Mouse (Mus musculus): ENCODE data around the gene Dnm3. TPM values are rescaled to one million over a fixed set of nuclear protein-coding genes. Genes with fewer than 3 reads are reported as not detected.

Gene Dnm3
- polyA plus RNA-seq, 1 experiment = 3.0 TPM

GRCm38 (mm10) chr1:162035800-162036460 lies 441.9 kb downstream of the Dnm3 start:
- Histone ChIP-seq H3K4me2 (ENCODE audit: low read depth) (no peak overlapping the region), H3ac (ENCODE audit: control insufficient read depth, insufficient read length) (no peak overlapping the region), H3K27me3 (ENCODE audit: control insufficient read depth, insufficient read depth, insufficient read length) (no peaks in the 10 kb centered on the region), H3K36me3 (ENCODE audit: control insufficient read depth, insufficient read depth) (no peaks in the 10 kb centered on the region), H3K4me3 (no peak overlapping the region), H3K79me2 (ENCODE audit: control insufficient read depth, insufficient read depth) (no peaks in the 10 kb centered on the region)
- TF ChIP-seq MYOG (IDR thresholded peaks at IDR 0.05; ENCODE audit: control insufficient read depth in 1 of 3, insufficient read depth in 1 of 3, insufficient read length in 2 of 3, low read depth in 2 of 3) (no peak), SRF (IDR thresholded peaks at IDR 0.05; ENCODE audit: control insufficient read depth, insufficient read length, low read depth) (no peak), USF1 (IDR thresholded peaks at IDR 0.05; ENCODE audit: low read depth) (no peak), MYOD1 (IDR thresholded peaks at IDR 0.05; ENCODE audit: control insufficient read depth in 1 of 3, insufficient read length in 2 of 3, low read depth in 2 of 3) (no peak), TCF3 (IDR thresholded peaks at IDR 0.05; ENCODE audit: insufficient read length, low read depth) (no peak), CEBPB (IDR thresholded peaks at IDR 0.05; ENCODE audit: insufficient read depth, poor library complexity, severe bottlenecking) (no peak), REST (IDR thresholded peaks at IDR 0.05; ENCODE audit: insufficient read depth, insufficient read length) (no peak), POLR2AphosphoS2 (IDR thresholded peaks at IDR 0.05; ENCODE audit: insufficient read length, low read depth) (no peak), POLR2A (IDR thresholded peaks at IDR 0.05; ENCODE audit: insufficient read length, low read depth) (no peak), TCF12 (IDR thresholded peaks at IDR 0.05; ENCODE audit: insufficient read depth, poor library complexity, severe bottlenecking) (no peak), MAX (IDR thresholded peaks at IDR 0.05; ENCODE audit: low read depth) (no peak), E2F4 (IDR thresholded peaks at IDR 0.05; ENCODE audit: insufficient read depth) (no peak)

- H3K27me3 ChIP-seq (ENCODE audit: control insufficient read depth, insufficient read depth, insufficient read length) = no peaks in the 10 kb centered on the region
- no peaks in the 10 kb centered on the region for H3K79me2 ChIP-seq (ENCODE audit: control insufficient read depth, insufficient read depth)
- no peak overlapping the region for H3K4me3 ChIP-seq
- H3K36me3 ChIP-seq (ENCODE audit: control insufficient read depth, insufficient read depth) = no peaks in the 10 kb centered on the region
- no peak for TF ChIP-seq MAX (IDR thresholded peaks at IDR 0.05; ENCODE audit: low read depth)
- no peak for TF ChIP-seq TCF12 (IDR thresholded peaks at IDR 0.05; ENCODE audit: insufficient read depth, poor library complexity, severe bottlenecking)
- TF ChIP-seq MYOD1 (IDR thresholded peaks at IDR 0.05; ENCODE audit: control insufficient read depth in 1 of 3, insufficient read length in 2 of 3, low read depth in 2 of 3) = no peak
- TF ChIP-seq MYOG (IDR thresholded peaks at IDR 0.05; ENCODE audit: control insufficient read depth in 1 of 3, insufficient read depth in 1 of 3, insufficient read length in 2 of 3, low read depth in 2 of 3) = no peak
- TF ChIP-seq SRF (IDR thresholded peaks at IDR 0.05; ENCODE audit: control insufficient read depth, insufficient read length, low read depth) = no peak
- no peak for TF ChIP-seq TCF3 (IDR thresholded peaks at IDR 0.05; ENCODE audit: insufficient read length, low read depth)
- no peak for TF ChIP-seq REST (IDR thresholded peaks at IDR 0.05; ENCODE audit: insufficient read depth, insufficient read length)
- no peak for TF ChIP-seq POLR2A (IDR thresholded peaks at IDR 0.05; ENCODE audit: insufficient read length, low read depth)
- no peak for TF ChIP-seq CEBPB (IDR thresholded peaks at IDR 0.05; ENCODE audit: insufficient read depth, poor library complexity, severe bottlenecking)
- TF ChIP-seq USF1 (IDR thresholded peaks at IDR 0.05; ENCODE audit: low read depth) = no peak
- no peak for TF ChIP-seq E2F4 (IDR thresholded peaks at IDR 0.05; ENCODE audit: insufficient read depth)
- TF ChIP-seq POLR2AphosphoS2 (IDR thresholded peaks at IDR 0.05; ENCODE audit: insufficient read length, low read depth) = no peak
- no peak overlapping the region for H3ac ChIP-seq (ENCODE audit: control insufficient read depth, insufficient read length)
- H3K4me2 ChIP-seq (ENCODE audit: low read depth) = no peak overlapping the region
Observed at GRCm38 (mm10) chr1:162023681-162024270, 454.1 kb downstream of the Dnm3 start.

GRCm38 (mm10) chr1:162020766-162021165 lies 457.1 kb downstream of the Dnm3 start:
- TF ChIP-seq MYOD1 (IDR thresholded peaks at IDR 0.05; ENCODE audit: control insufficient read depth in 1 of 3, insufficient read length in 2 of 3, low read depth in 2 of 3) = no peak
- TF ChIP-seq SRF (IDR thresholded peaks at IDR 0.05; ENCODE audit: control insufficient read depth, insufficient read length, low read depth) = no peak
- no peak overlapping the region for H3K4me3 ChIP-seq

GRCm38 (mm10) chr1:162020303-162020731 lies 457.5 kb downstream of the Dnm3 start:
- Histone ChIP-seq H3ac (ENCODE audit: control insufficient read depth, insufficient read length) (no peak overlapping the region), H3K36me3 (ENCODE audit: control insufficient read depth, insufficient read depth) (no peaks in the 10 kb centered on the region), H3K4me3 (no peak overlapping the region), H3K27me3 (ENCODE audit: control insufficient read depth, insufficient read depth, insufficient read length) (no peaks in the 10 kb centered on the region), H3K79me2 (ENCODE audit: control insufficient read depth, insufficient read depth) (no peaks in the 10 kb centered on the region), H3K4me2 (ENCODE audit: low read depth) (no peak overlapping the region)
- no peak for TF ChIP-seq POLR2AphosphoS2 (IDR thresholded peaks at IDR 0.05; ENCODE audit: insufficient read length, low read depth)
- no peak for TF ChIP-seq MAX (IDR thresholded peaks at IDR 0.05; ENCODE audit: low read depth)
- TF ChIP-seq USF1 (IDR thresholded peaks at IDR 0.05; ENCODE audit: low read depth) = no peak
- no peak for TF ChIP-seq CEBPB (IDR thresholded peaks at IDR 0.05; ENCODE audit: insufficient read depth, poor library complexity, severe bottlenecking)
- no peak for TF ChIP-seq MYOD1 (IDR thresholded peaks at IDR 0.05; ENCODE audit: control insufficient read depth in 1 of 3, insufficient read length in 2 of 3, low read depth in 2 of 3)
- no peak for TF ChIP-seq E2F4 (IDR thresholded peaks at IDR 0.05; ENCODE audit: insufficient read depth)
- TF ChIP-seq TCF3 (IDR thresholded peaks at IDR 0.05; ENCODE audit: insufficient read length, low read depth) = no peak
- TF ChIP-seq TCF12 (IDR thresholded peaks at IDR 0.05; ENCODE audit: insufficient read depth, poor library complexity, severe bottlenecking) = no peak
- TF ChIP-seq SRF (IDR thresholded peaks at IDR 0.05; ENCODE audit: control insufficient read depth, insufficient read length, low read depth) = no peak
- TF ChIP-seq POLR2A (IDR thresholded peaks at IDR 0.05; ENCODE audit: insufficient read length, low read depth) = no peak

More at GRCm38 (mm10) chr1:162020766-162021165, 457.1 kb downstream of the Dnm3 start:
- Histone ChIP-seq H3K79me2 (ENCODE audit: control insufficient read depth, insufficient read depth) (no peaks in the 10 kb centered on the region), H3K27me3 (ENCODE audit: control insufficient read depth, insufficient read depth, insufficient read length) (no peaks in the 10 kb centered on the region), H3ac (ENCODE audit: control insufficient read depth, insufficient read length) (no peak overlapping the region), H3K4me2 (ENCODE audit: low read depth) (no peak overlapping the region), H3K36me3 (ENCODE audit: control insufficient read depth, insufficient read depth) (no peaks in the 10 kb centered on the region)
